Mouse (Mus musculus) ovary, adult 18-20 months (tissue): ENCODE data around the gene Gm26992.
"Not testable (repeated sequence)": the region's sequence is repeated elsewhere in the genome, so short reads cannot be mapped to it uniquely, and the experiment has no call there.

ENCODE experiments used
- DNase-seq: peaks from one replicate; pipeline ENCODE4 v3.0.0; 2022; ENCODE audit warnings: low spot score, mixed read lengths

The Gm26992 gene

DNA sequence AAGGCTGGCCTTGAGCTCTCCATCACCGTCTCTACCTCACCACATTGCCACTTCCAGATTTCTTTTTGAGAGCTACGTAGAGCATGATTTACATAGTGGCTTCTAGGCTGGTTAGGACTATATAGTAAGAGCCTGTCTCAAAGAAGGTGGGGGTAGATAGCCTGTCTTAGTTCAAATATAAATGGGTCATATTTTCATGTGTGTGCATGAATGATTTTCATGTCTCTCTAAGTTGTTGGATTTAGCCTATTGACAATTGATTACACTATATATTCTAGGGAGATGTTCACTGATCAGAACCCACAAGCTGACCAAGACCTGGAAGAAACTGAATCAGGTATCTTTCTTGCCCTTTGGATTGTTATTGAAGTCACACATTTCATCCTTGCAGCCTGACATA, at the start of gene Gm26992:
Gm26992 (plus strand) TSS at position 301 of the 400 bp plus-strand sequence.
- DNase-seq = no peak

- no peak for DNase-seq
These were observed 47.6 kb upstream of the Gm26992 start for GRCm38 (mm10) chrX:103374250-103374649.

DNA sequence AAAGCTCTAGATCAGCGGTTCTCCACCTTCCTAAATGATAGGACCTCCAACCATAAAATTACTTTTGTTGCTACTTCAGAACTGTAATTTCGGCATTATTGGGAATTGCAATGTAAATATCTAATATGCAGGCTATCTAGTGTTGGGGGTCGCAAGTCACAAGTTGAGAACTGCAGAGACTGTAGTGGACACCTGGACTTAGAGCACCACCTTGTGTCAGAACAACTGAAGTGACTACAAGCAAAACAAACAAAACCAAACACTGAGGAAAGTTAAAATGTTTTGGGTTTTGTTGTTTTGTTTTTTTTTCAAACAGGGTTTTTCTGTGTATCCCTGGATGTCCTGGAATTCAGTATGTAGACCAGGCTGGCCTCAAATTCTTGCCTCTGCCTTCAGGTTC, 37.3 kb upstream of the Gm26992 start:
- no peak for DNase-seq

DNA sequence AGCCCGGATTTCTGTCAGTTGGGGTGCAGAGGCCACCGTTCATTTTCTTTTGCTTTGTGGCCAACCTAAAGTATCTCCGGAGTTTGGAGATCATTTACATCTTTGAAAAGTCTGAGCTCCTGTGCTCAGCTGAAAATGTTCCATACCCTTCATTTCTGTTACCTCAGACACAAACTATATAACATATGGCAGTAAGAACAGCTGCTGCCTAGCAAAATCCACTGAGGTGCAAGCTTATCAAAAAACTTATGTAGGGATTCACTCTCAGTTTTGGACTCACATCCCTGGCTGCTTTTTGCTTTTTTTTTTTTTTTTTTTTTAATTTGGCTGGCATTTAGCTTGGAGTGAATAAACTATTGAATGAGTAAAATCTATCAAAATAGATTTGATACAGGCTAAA, 33.7 kb upstream of the Gm26992 start:
- DNase-seq = no peak

- DNase-seq = no peak
These were observed 28.0 kb upstream of the Gm26992 start for GRCm38 (mm10) chrX:103393841-103394240.

DNA sequence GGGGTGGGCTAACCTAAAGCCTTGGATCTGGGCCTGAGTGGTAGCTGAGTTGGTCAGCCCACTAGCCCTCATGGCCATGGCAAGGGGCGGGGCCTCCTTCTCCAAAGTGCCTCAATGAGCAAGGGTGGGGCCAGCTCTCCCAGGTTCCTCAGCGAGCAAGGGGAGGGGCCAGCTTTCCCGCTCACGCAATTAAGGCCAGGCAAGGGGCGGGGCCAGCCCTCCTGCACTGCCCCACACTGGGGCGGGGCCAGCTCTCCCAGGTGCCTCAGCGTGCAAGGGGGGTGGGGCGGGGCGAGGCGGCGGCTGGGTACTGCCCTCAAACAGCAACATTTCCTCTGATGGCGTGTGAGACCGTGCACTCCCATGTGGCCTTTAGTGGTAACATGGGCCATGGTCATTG, 16.8 kb upstream of the Gm26992 start:
- no peak for DNase-seq

DNA sequence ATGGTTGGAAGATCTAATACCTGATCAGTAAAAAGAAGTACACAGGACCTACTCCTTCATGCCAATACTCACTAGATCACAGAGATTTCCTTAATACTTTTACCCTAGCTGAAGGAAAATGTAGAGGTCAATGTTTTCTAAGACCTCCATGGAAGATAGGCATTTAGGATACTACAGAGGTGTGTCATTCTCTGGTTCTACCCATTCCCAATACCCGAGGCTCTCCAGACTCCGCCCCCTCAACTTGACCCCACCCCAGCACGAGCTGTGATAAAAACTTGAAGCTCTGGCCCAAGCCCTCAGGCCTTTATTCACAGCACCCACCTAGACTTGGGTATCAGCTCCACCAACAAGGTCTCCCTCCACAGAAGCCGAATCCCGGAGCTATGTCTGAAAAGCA, 7.6 kb upstream of the Gm26992 start, which contains the start of gene Tsx:
Tsx (plus strand) TSS at position 301 of the 400 bp plus-strand sequence.
- no peak for DNase-seq

- no peak for DNase-seq
These were observed 5.9 kb downstream of the Gm26992 start for GRCm38 (mm10) chrX:103427677-103428076.

- DNase-seq = no peak
These were observed 10.5 kb downstream of the Gm26992 start for GRCm38 (mm10) chrX:103432293-103432692.

DNA sequence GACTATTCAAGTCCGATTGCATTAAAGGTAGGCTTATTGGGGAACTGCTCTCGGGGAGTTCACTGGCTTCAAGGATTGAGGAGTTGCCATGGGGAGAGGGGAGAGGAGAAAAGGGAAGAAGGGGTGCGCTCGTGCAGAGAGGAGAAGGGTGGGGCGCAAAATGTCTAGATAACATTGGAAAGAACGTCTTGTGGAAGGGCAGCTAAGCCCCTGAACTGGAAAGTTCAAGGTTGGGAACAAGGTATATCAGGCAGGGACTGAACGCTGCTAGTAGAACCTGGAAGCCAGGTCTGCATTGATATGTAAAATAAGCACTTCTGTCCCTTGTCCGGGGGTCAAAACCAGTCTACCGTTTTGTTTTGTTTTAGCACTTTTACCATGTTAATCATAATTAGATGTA, 16.2 kb downstream of the Gm26992 start:
- no peak for DNase-seq

DNA sequence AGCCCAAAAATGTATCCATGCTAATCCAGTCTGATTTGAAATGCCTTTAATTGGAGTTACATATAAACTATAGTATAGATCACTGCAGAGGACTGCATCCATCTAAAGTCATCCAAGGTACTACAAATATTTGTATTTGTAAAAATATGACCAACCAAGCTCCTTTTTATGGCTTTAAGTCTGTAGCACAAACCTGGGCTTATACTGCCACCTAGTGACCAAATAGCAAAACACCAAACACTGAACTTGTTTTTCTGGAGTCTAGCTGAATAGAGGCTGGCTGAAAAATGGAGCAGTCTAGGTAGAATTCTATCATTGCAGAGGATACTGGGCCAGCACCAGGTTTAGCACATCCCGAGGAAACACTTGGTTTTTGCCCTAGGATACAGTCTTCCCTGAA, 19.0 kb downstream of the Gm26992 start:
- DNase-seq = no peak

DNA sequence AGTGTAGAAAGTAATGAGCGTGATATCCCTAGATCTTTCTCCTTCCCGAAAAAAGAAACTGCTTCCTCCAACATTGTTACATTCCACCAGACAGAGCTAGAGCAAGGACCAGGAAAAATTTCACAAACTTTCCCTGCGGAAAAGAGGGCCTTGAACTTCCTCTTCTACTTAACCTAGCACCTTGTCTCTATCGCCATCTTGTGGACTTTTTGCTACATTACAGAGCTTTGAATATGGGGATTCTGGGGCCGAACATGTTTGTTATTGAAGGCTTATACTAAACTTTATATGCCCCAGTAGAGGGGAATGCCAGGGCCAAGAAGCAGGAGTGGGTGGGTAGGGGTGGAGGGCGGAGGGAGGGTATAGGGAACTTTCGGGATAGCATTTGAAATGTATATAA, 21.9 kb downstream of the Gm26992 start:
- DNase-seq = no peak

- DNase-seq = no peak
These were observed 25.8 kb downstream of the Gm26992 start for GRCm38 (mm10) chrX:103447539-103448169.

- not testable (repeated sequence) for DNase-seq
These were observed 26.6 kb downstream of the Gm26992 start for GRCm38 (mm10) chrX:103448429-103448828.

DNA sequence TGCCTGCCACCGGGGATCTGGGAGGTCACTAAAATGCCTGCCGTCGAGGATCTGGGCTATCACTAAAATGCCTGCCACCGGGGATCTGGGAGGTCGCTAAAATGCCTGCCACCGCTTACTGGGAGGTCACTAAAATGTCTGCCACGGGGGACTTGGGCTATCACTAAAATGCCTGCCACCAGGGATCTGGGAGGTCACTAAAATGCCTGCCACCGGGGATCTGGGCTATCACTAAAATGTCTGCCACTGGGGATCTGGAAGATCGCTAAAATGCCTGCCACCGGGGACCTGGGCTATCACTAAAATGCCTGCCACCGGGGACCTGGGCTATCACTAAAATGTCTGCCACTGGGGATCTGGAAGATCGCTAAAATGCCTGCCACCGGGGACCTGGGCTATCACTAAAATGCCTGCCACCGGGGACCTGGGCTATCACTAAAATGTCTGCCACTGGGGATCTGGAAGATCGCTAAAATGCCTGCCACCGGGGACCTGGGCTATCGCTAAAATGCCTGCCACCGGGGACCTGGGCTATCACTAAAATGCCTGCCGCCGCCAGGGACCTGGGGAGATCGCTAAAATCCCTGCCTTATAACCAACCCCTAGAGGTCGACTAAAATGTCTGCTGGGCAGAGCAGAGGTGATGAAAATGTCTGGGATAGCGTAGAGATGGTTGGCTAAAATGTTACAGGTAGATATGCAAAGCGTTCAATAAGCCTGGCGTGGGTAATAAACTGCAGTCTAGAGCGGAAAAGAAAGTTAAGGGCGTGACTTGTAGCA, 27.3 kb downstream of the Gm26992 start:
- DNase-seq = not testable (repeated sequence)

GRCm38 (mm10) chrX:103452815-103453214, 31.0 kb downstream of the Gm26992 start:
- DNase-seq = no peak

DNA sequence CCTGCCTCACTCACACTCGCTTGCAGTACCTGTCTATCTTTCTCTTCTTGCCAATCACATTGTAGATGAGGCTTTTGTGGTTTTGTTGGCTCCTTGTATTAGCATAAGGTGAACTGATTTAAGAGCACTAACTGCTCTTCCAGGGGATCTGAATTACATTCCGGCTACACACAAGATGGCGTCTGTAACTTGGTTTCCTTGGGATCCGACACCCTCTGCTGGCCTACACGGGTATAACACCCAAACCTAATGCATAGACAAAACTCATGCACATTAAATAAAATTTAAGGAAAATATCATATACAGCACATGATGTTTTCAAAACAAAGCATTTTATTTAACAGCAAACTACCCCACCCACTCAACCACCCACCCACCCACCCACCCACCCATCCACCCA, 38.2 kb downstream of the Gm26992 start:
- no peak for DNase-seq

DNA sequence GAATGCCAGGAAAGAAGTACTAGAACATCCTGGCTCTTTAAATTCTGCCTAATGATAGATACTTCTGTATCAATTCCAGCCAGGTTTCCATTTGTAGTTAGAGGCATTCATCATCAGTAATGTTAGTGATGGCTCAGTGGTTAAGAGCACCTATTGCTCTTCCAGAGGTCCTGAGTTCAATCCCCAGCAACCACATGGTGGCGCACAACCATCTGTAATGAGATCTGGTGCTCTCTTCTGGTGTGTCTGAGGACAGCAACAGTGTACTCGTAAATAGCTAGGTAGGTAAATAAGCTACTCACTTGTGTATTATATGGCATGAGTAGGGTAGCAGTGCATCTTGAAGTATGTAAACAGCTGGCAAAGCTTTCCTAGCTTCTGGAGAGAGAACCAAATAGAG, 47.2 kb downstream of the Gm26992 start:
- DNase-seq = no peak

- no peak for DNase-seq
These were observed 50.5 kb downstream of the Gm26992 start for GRCm38 (mm10) chrX:103472346-103472745.

DNA sequence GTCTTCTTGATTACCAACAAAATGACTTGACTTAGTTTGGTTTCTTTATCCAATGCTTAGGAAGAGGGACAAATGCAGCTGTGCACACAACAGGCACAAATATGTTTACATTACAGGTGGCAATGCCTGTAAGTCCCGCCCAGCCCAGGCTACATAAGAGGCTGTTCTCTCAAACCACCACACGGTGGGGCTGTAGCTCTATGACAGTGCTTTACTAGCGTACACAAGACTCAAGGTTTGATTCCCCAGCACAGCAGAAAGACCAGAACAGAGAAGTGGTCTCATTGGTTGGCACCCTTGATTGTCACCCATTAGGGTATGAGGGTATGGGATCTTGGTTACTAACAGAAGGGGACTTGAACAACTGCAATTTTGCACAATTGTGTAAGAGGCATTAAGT, 55.7 kb downstream of the Gm26992 start:
- peak; percentile 17 for DNase-seq

DNA sequence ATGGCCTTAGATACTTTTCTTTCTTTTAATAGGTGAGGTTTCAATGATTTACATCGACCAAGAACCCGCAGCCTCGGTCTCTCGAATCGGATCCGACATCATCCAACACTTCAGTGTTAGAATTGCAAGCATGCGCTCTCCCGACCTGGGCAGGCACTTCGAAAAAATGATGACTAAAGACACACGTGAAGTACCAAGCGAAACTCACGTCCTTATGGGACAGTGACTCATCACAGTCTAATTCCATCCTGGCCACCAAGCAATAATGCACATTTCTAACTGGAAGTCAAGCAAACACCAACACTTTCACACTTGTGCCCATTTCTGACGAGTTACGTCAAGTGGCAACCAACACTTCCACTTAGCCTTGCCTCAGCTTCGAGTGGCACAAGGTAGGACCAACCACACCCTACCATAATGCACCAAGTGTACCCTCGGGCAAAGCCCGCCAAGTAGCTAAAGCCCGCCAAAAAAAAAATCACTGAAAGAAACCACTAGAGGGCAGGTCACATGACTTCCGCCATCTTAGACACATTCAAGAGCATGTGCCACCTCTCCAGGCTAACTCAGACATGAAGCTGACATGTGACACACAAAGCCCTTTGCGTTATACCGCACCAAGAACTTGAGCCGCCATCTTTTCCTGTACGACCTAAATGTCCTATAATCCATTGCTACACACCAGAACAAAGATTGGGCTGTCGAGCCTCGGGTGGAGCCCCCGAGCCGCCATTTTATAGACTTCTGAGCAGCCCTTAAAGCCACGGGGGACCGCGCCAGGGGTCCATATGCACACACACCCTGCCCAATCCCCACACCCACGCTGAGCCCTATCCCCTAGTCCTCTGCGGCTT, 59.7 kb downstream of the Gm26992 start:
- DNase-seq = peak; percentile 12

DNA sequence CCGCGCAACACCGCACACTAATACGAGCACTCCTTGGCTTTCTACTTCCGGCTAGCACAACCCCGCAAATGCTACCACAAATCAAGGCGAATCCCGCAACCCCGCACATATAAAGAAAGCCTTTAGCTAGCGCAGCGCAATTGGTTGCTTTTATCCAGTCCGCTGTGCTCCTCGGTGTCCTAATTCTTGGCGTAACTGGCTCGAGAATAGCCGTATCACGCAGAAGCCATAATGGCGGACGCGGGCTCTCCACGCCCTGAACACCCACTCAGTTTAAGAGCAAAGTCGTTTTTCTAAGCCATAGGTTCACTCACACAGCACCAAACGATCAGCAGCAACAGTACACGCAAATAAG, 60.3 kb downstream of the Gm26992 start:
- DNase-seq = no peak

DNA sequence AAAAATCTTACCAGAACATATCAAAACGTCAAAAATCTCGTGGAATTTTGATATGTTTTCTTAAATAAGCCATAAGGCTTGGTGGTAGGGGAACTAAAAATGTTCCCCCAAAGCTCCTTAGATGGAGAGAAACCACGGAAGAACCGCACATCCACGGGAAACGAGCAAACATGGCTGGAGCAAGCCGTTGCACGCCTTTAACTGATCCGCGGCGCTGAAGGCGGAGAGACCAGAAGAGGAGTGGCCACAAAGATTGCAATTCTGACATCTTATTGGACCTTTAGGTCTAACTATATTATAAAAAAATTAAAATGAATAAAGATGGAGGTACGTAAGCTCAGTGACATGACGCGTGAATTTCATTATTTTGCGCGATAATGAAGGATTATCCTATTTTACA, 61.2 kb downstream of the Gm26992 start:
- DNase-seq = peak; percentile 29
